Mouse (Mus musculus): ENCODE data around the gene Swi5. TPM values are rescaled to one million over a fixed set of nuclear protein-coding genes. Genes with fewer than 3 reads are reported as not detected.

Gene Swi5
- total RNA-seq, 2 experiments from 2014 or later, result 198 to 386 TPM

DNA sequence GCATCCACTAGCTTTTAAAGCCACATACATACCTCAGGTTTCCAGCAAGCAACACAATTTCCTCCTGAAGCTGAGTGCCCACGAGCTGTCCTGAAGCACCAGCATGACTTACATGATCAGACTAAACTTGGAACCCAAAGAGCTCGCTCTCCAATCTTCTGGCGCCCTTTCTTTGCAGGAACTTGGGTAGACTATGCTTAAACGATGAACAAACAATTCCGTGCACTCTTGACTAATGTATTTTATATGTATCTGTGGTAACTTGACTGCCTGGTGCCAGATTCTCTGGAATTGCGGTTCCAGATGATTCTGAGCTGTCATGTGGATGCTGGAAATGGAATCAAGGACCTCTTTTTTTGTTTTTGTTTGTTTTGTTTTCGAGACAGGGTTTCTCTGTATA, 52.4 kb downstream of the Swi5 start:
- ATAC-seq (replicated peaks; ENCODE audit: poor library complexity), result no peak

Other genes starting within 250 kb of the Swi5 start
- 8.9 and 11.9 TPM in 2 replicates for gene Fam78a, start 203.2 kb downstream of the Swi5 start, total RNA-seq (2015)
- gene Fam78a, start 203.2 kb downstream of the Swi5 start, total RNA-seq (2017), result 7.5 and 10.8 TPM in 2 replicates
- 1.4 TPM in 2 replicates for gene Plpp7, start 192.5 kb downstream of the Swi5 start, total RNA-seq (2015)
- 0.54 and 2.5 TPM in 2 replicates for gene Plpp7, start 192.5 kb downstream of the Swi5 start, total RNA-seq (2017)
- 37.5 and 37.8 TPM in 2 replicates for gene Prrc2b, start 137.0 kb downstream of the Swi5 start, total RNA-seq (2015)
- 16.6 and 18.2 TPM in 2 replicates for gene Prrc2b, start 137.0 kb downstream of the Swi5 start, total RNA-seq (2017)
- 18.5 and 18.8 TPM in 2 replicates for gene Pomt1, start 51.5 kb downstream of the Swi5 start, total RNA-seq (2015)
- 32.2 and 32.6 TPM in 2 replicates for gene Pomt1, start 51.5 kb downstream of the Swi5 start, total RNA-seq (2017)
- gene Uck1, start 27.9 kb downstream of the Swi5 start, total RNA-seq (2015), result 30.3 and 37.0 TPM in 2 replicates
- 25.2 and 26.9 TPM in 2 replicates for gene Uck1, start 27.9 kb downstream of the Swi5 start, total RNA-seq (2017)
- 14.2 and 17.3 TPM in 2 replicates for gene Golga2, start 691 bp downstream of the Swi5 start, total RNA-seq (2015)
- 50.4 and 50.7 TPM in 2 replicates for gene Golga2, start 691 bp downstream of the Swi5 start, total RNA-seq (2017)
- gene Ciz1, start 64.3 kb upstream of the Swi5 start, total RNA-seq (2015), result 59.9 and 69.0 TPM in 2 replicates
- 46.6 and 55.3 TPM in 2 replicates for gene Ciz1, start 64.3 kb upstream of the Swi5 start, total RNA-seq (2017)
- gene Dnm1, start 65.3 kb upstream of the Swi5 start, total RNA-seq (2015), result not detected in 2 replicates
- not detected in 2 replicates for gene Dnm1, start 65.3 kb upstream of the Swi5 start, total RNA-seq (2017)
- 15.3 and 18.1 TPM in 2 replicates for gene 1110008P14Rik, start 93.9 kb upstream of the Swi5 start, total RNA-seq (2015)
- gene 1110008P14Rik, start 93.9 kb upstream of the Swi5 start, total RNA-seq (2017), result 8.0 and 15.4 TPM in 2 replicates
- 437 and 498 TPM in 2 replicates for gene Lcn2, start 100.2 kb upstream of the Swi5 start, total RNA-seq (2015)
- gene Lcn2, start 100.2 kb upstream of the Swi5 start, total RNA-seq (2017), result 53.7 and 107 TPM in 2 replicates
- gene Ptges2, start 107.8 kb upstream of the Swi5 start, total RNA-seq (2015), result 6.3 and 12.1 TPM in 2 replicates
- gene Ptges2, start 107.8 kb upstream of the Swi5 start, total RNA-seq (2017), result 9.5 and 10.6 TPM in 2 replicates
- 1.5 and 1.9 TPM in 2 replicates for gene Naif1, start 162.4 kb upstream of the Swi5 start, total RNA-seq (2015)
- 3.5 TPM in 2 replicates for gene Naif1, start 162.4 kb upstream of the Swi5 start, total RNA-seq (2017)
- gene Slc25a25, start 163.4 kb upstream of the Swi5 start, total RNA-seq (2015), result 5.2 and 6.4 TPM in 2 replicates
- gene Slc25a25, start 163.4 kb upstream of the Swi5 start, total RNA-seq (2017), result 10.7 and 11.5 TPM in 2 replicates
- 1.9 and 2.9 TPM in 2 replicates for gene Fam102a, start 247.3 kb upstream of the Swi5 start, total RNA-seq (2015)
- 1.9 and 2.2 TPM in 2 replicates for gene Fam102a, start 247.3 kb upstream of the Swi5 start, total RNA-seq (2017)